Mouse (Mus musculus) liver, postnatal 0 days (tissue): ENCODE data around the gene Aldh6a1. TPM values are rescaled to one million over a fixed set of nuclear protein-coding genes. Genes with fewer than 3 reads are reported as not detected.
A peak's percentile ranks its signal among the peaks of the same experiment; 100 is the strongest.

Experiments
- ATAC-seq: fragments of 200-750 bp; cut with Nextera tagmentation; 2 replicates; pipeline ENCODE4 v1.8.0; 2017; ENCODE audit warnings: mild to moderate bottlenecking, moderate library complexity
- DNase-seq: peaks from one replicate; pipeline ENCODE4 v3.0.0-alpha.2; 2016
- H3K27ac ChIP-seq: fragments of 300-500 bp; sonication (generic); 2 replicates; pipeline ENCODE4 v1.5.1; 2014; ENCODE audit warnings: antibody characterized with exemption, moderate library complexity, mild to moderate bottlenecking, low read depth
- H3K27me3 ChIP-seq: fragments of 300-500 bp; sonication (generic); 2 replicates; pipeline ENCODE4 v1.6.1; 2014; ENCODE audit warnings: low read length, control low read depth, mixed read lengths; ENCODE audit not compliant: insufficient read depth
- H3K36me3 ChIP-seq: fragments of 300-500 bp; sonication (generic); replicated peaks from 2 replicates; pipeline ENCODE4 v1.6.1; 2014; ENCODE audit warnings: mild to moderate bottlenecking, control low read depth, low read length, moderate library complexity, mixed read lengths; ENCODE audit not compliant: insufficient read depth
- H3K4me1 ChIP-seq: fragments of 300-500 bp; sonication (generic); 2 replicates; pipeline ENCODE4 v1.6.1; 2014; ENCODE audit warnings: antibody characterized with exemption, mild to moderate bottlenecking, control low read depth; ENCODE audit not compliant: insufficient read depth
- H3K4me2 ChIP-seq: fragments of 300-500 bp; sonication (generic); 2 replicates; pipeline ENCODE4 v1.6.1; 2014; ENCODE audit warnings: low read depth, mild to moderate bottlenecking, low read length, moderate library complexity, mixed read lengths
- H3K4me3 ChIP-seq: fragments of 300-500 bp; sonication (generic); 2 replicates; pipeline ENCODE4 v1.5.1; 2014; ENCODE audit warnings: low read depth, low read length
- H3K9ac ChIP-seq: fragments of 300-500 bp; sonication (generic); replicated peaks from 2 replicates; pipeline ENCODE4 v1.6.1; 2014; ENCODE audit warnings: mild to moderate bottlenecking, moderate library complexity
- H3K9me3 ChIP-seq: fragments of 300-500 bp; sonication (generic); 2 replicates; pipeline ENCODE4 v1.6.1; 2016; ENCODE audit warnings: mild to moderate bottlenecking, control low read depth, low read length, mixed read lengths
- CTCF ChIP-seq: sonication (generic); IDR thresholded peaks from 2 replicates; pipeline ENCODE4 v1.5.1; 2016; ENCODE audit warnings: antibody characterized with exemption, low read depth
- EP300 ChIP-seq: IDR thresholded peaks from 2 replicates; pipeline ENCODE4 v1.6.1; 2016; ENCODE audit warnings: antibody characterized with exemption, low read depth, mild to moderate bottlenecking
- WGBS: fragments of 180-500 bp; shearing (Covaris S2); extraction: QIAGEN DNeasy Blood & Tissue Kit; methylation state at CpG from one replicate; pipeline ENCODE4 v1.1.7; 2014; ENCODE audit not compliant: insufficient replicate concordance; 5-methylcytosine and 5-hydroxymethylcytosine counted together
- polyA plus RNA-seq: library from polyadenylated mRNA; unstranded; fragments of >200 nt; fragmentation: Nextera tagmentation; extraction: Ambion mirVana; gene quantifications from 2 replicates; pipeline ENCODE4 v1.2.1, GENCODE M21; 2015

The Aldh6a1 gene
- polyA plus RNA-seq, 1 experiment from 2014 or later, result 99.4 TPM

DNA sequence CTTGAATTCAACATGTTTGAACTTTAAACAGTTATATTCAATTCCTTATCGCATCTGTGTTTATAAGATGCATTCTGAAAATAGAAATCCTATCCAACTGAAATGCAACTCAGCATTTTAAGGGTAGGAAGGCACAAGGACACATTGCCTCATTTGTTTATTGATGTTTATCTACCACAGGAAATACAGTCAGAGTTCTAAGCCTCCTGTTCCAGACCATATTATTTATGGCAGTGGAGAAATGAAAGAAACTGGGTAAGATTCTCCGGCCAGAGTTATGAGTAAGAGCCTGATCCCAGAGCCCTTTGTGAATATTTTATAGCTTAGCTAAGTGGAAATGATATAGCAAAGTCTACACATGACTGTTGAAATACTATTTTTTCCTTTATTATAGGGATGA, 21.0 kb downstream of the Aldh6a1 start:
- H3K9ac ChIP-seq, result no peak overlapping the region
- no peaks in the 10 kb centered on the region for H3K27me3 ChIP-seq
- no peak overlapping the region for H3K4me2 ChIP-seq
- peaks cover 11% of the 10 kb centered on the region; the same call in 1 of the 2 replicates for H3K36me3 ChIP-seq
- ATAC-seq, result no peak
- H3K9me3 ChIP-seq, result no peaks in the 10 kb centered on the region
- TF ChIP-seq EP300, result no peak
- TF ChIP-seq CTCF, result no peak
- no peak overlapping the region for H3K4me3 ChIP-seq
- H3K27ac ChIP-seq, result no peak overlapping the region
- no peaks in the 10 kb centered on the region for H3K4me1 ChIP-seq
- no peak for DNase-seq
- WGBS, result 85% methylated on average over 2 of the region's 2 CpGs

DNA sequence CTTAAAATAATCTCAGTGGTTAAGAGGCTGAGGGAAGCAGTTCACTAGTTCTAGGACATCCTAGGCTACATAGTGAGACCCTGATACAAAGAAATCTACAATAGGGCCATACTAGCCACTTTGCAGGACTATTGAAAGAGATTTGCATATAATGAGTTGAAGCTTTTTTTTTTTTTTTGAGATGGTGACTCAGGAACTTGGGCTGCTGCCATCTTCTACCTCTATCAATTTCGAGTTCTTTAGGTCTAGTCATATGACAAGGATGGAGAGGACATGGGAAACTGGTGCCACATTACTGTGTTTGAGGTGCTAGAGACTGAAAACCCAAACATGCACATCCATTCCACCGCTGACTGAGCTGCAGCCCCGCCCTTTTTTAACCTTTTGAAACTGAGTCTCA, 26.8 kb downstream of the Aldh6a1 start:
- ATAC-seq, result no peak
- Histone ChIP-seq H3K4me3 (no peak overlapping the region), H3K9ac (no peak overlapping the region), H3K9me3 (no peaks in the 10 kb centered on the region), H3K4me1 (no peaks in the 10 kb centered on the region), H3K4me2 (no peak overlapping the region), H3K36me3 (no peaks in the 10 kb centered on the region), H3K27ac (no peak overlapping the region), H3K27me3 (no peaks in the 10 kb centered on the region)
- no peak for DNase-seq
- WGBS, result 53% methylated on average over 3 of the region's 3 CpGs
- no peak for TF ChIP-seq EP300

DNA sequence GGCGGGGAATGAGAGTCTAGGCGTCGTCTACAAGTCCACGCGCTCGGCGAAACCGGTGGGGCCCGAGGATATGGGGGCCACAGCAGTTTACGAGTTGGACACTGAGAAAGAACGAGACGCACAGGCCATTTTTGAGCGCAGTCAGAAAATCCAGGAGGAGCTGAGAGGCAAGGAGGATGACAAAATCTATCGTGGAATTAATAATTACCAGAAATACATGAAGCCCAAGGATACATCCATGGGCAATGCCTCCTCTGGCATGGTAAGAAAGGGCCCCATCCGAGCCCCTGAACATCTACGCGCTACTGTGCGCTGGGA, 33.2 kb downstream of the Aldh6a1 start:
- Histone ChIP-seq H3K4me2 (peak overlapping the region; percentile 89), H3K9ac (peak overlapping the region; percentile 83), H3K27ac (peak overlapping the region; percentile 90), H3K9me3 (no peaks in the 10 kb centered on the region), H3K4me3 (peak overlapping the region; percentile 77), H3K4me1 (peaks cover 8% of the 10 kb centered on the region), H3K36me3 (no peaks in the 10 kb centered on the region), H3K27me3 (no peaks in the 10 kb centered on the region)
- TF ChIP-seq EP300, result no peak
- no peak for TF ChIP-seq CTCF
- ATAC-seq (no peak), DNase-seq (no peak)
- 36% methylated on average over 18 of the region's 18 CpGs for WGBS

DNA sequence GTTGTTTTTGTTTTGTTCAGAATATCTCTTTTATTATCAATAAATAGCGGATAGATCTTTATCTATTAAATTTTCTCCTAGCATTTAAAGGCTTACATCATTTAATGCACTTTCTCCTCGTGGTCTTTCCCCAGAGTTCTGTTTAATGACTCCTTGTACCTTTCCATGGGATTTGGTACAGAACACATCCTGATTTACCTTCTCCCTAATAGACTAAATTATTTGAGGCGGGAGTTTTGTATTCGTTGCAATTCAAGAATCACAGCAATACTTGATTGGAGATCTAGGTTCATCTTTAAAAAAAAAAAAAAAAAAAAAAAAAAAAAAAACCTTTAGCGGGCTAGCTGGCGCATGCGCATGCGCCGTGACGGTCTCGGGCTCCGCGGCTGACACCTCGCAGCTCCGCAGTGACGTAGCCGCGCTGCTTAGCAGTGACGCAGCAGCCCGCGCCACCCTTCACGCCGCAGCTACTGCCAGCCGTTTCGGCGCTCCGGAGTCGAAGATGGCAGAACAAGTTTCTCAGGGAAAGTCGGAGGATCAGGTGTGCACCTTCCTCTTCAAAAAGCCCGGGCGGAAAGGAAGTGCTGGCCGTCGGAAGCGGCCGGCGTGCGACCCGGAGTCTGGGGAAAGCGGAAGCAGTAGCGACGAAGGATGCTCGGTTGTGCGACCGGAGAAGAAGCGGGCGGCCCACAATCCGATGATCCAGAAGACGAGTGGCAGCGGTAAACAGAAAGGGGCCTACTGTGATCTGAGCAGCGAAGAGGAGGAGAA, 33.8 kb downstream of the Aldh6a1 start, which contains the start of gene Rnf113a2:
TSS of gene Rnf113a2 (plus strand) at position 363 of the 771 bp plus-strand sequence.
- no peak for TF ChIP-seq CTCF
- no peak for TF ChIP-seq EP300
- WGBS, result 3% methylated on average over 50 of the region's 50 CpGs
- peak; percentile 97 for ATAC-seq

DNA sequence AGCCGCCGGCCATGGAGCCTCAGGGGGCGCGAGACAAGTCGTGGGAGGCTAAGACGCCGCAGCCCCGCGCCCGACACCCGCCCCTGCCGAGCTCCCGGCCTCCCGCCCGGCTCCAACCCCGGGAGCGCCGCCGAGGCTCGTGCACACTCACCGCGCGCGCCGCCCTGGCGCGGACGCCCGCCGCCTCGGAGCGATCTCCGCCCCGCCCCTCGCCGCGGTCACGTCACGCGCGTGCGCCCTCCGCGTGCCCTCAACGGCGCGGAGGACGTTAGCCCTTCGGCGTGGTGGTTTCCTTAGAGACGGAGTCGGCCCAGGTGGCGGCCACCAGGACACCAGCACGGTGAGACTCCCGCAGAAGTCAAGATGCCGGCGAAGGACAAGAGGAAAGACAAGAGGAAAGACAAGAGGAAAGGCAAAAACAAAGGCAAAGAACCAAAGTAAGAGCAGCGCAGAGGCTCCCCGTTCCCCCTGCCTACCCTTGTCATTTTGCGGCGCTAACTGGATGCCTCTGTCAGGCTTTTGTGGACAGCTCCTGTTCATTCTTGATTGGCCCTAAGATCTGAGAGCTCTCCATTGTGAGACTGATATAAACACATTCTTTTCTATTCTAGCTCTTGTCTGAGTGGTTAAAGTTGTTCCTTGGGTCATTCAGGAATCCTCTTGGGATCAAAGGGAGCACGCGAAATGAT, 41.8 kb downstream of the Aldh6a1 start, which contains the start of the genes Entpd5 and Bbof1:
TSS of gene Entpd5 (minus strand) at position 211 of the 689 bp plus-strand sequence.
TSS of gene Bbof1 (plus strand) at position 253 of the 689 bp plus-strand sequence.
- 2% methylated on average over 44 of the region's 63 CpGs for WGBS
- TF ChIP-seq EP300 (no peak), CTCF (no peak)
- no peaks in the 10 kb centered on the region for H3K27me3 ChIP-seq
- H3K9me3 ChIP-seq, result no peaks in the 10 kb centered on the region
- H3K36me3 ChIP-seq, result no peaks in the 10 kb centered on the region
- peaks cover 11% of the 10 kb centered on the region for H3K4me1 ChIP-seq
- ATAC-seq (peak; percentile 96), DNase-seq (peak; percentile 91)
- peak within 1 kb of the TSS; percentile 93 for H3K27ac ChIP-seq
- peak within 1 kb of the TSS; percentile 76 for H3K4me3 ChIP-seq
- H3K9ac ChIP-seq, result peak within 1 kb of the TSS; percentile 80
- H3K4me2 ChIP-seq, result peak within 1 kb of the TSS; percentile 96

More for the DNA sequence above, 33.8 kb downstream of the Aldh6a1 start, which contains the start of gene Rnf113a2:
- Histone ChIP-seq H3K27ac (peak within 1 kb of the TSS; percentile 90), H3K4me2 (peak within 1 kb of the TSS; percentile 89), H3K36me3 (no peaks in the 10 kb centered on the region), H3K27me3 (no peaks in the 10 kb centered on the region), H3K4me3 (peak within 1 kb of the TSS; percentile 77), H3K4me1 (peaks cover 8% of the 10 kb centered on the region), H3K9me3 (no peaks in the 10 kb centered on the region), H3K9ac (peak within 1 kb of the TSS; percentile 83)
- peak; percentile 90 for DNase-seq
